Mouse (Mus musculus) pancreas, adult 10 weeks (tissue): ENCODE measurements around the gene Psmd13. TPM values are rescaled to one million over a fixed set of nuclear protein-coding genes. Genes with fewer than 3 reads are reported as not detected.

Experiments used
- polyA plus RNA-seq: library from polyadenylated mRNA; stranded (reverse); fragments of 350-450 nt; fragmentation: Illumina TruSeq; extraction: RNeasy Lipid Tissue Mini Kit (QIAGEN cat#74804); gene quantifications from one replicate; pipeline ENCODE4 v1.2.3, GENCODE M21; 2015; ENCODE audit warnings: low read depth, low replicate concordance; ENCODE audit not compliant: insufficient read depth

Gene Psmd13
- 19.9 TPM for polyA plus RNA-seq

GRCm38 (mm10) chr7:140881696-140882468 lies at the start of gene Psmd13, which contains the start of gene Sirt3:
Psmd13 (plus strand) TSS chr7:140881968.
Sirt3 (minus strand) TSS chr7:140882309.

GRCm38 (mm10) chr7:140834968-140835757 lies 46.6 kb upstream of the Psmd13 start, which contains the start of gene Urah:
Urah (plus strand) TSS chr7:140835018.

GRCm38 (mm10) chr7:140844905-140845665 lies 36.7 kb upstream of the Psmd13 start, which contains the start of gene Scgb1c1:
Scgb1c1 (plus strand) TSS chr7:140845547.

GRCm38 (mm10) chr7:140847755-140848580 lies 33.8 kb upstream of the Psmd13 start, which contains the start of gene Odf3:
Odf3 (plus strand) TSS chr7:140847805.

GRCm38 (mm10) chr7:140855860-140856784 lies 25.6 kb upstream of the Psmd13 start, which contains the start of gene Gm45785:
Gm45785 (minus strand) TSS chr7:140856331.

GRCm38 (mm10) chr7:140856785-140857549 lies 24.8 kb upstream of the Psmd13 start, which contains the start of gene Ric8a:
Ric8a (plus strand) TSS chr7:140856957.

GRCm38 (mm10) chr7:140857550-140858505 lies 23.9 kb upstream of the Psmd13 start, which contains the start of gene Bet1l:
Bet1l (minus strand) TSS chr7:140857577.

GRCm38 (mm10) chr7:140900220-140900619 lies 18.5 kb downstream of the Psmd13 start, which contains the start of gene Cox8b:
Cox8b (minus strand) TSS chr7:140900446.

GRCm38 (mm10) chr7:140920418-140921029 lies 38.8 kb downstream of the Psmd13 start, which contains the start of gene Nlrp6:
Nlrp6 (plus strand) TSS chr7:140920902.

GRCm38 (mm10) chr7:140941222-140942051 lies 59.7 kb downstream of the Psmd13 start, which contains the start of gene Pgghg:
Pgghg (plus strand) TSS chr7:140941391.

Other genes starting within 250 kb of the Psmd13 start
- gene Olfr53, start 235.5 kb upstream of the Psmd13 start, polyA plus RNA-seq = not detected
- not detected for gene Olfr539, start 222.0 kb upstream of the Psmd13 start, polyA plus RNA-seq
- gene Olfr45, start 200.0 kb upstream of the Psmd13 start, polyA plus RNA-seq = not detected
- gene Olfr541, start 184.7 kb upstream of the Psmd13 start, polyA plus RNA-seq = not detected
- gene Cyp2e1, start 118.2 kb upstream of the Psmd13 start, polyA plus RNA-seq = 33.7 TPM
- not detected for gene Syce1, start 94.1 kb upstream of the Psmd13 start, polyA plus RNA-seq
- 0.20 TPM for gene Zfp941, start 59.8 kb upstream of the Psmd13 start, polyA plus RNA-seq
- 11.2 TPM for gene Urah, start 47.0 kb upstream of the Psmd13 start, polyA plus RNA-seq
- not detected for gene Scgb1c1, start 36.4 kb upstream of the Psmd13 start, polyA plus RNA-seq
- not detected for gene Odf3, start 34.2 kb upstream of the Psmd13 start, polyA plus RNA-seq
- not detected for gene Gm45785, start 25.6 kb upstream of the Psmd13 start, polyA plus RNA-seq
- 22.5 TPM for gene Ric8a, start 25.0 kb upstream of the Psmd13 start, polyA plus RNA-seq
- 14.4 TPM for gene Bet1l, start 24.4 kb upstream of the Psmd13 start, polyA plus RNA-seq
- 6.5 TPM for gene Sirt3, start 341 bp downstream of the Psmd13 start, polyA plus RNA-seq
- 7.3 TPM for gene Cox8b, start 18.5 kb downstream of the Psmd13 start, polyA plus RNA-seq
- gene Nlrp6, start 38.9 kb downstream of the Psmd13 start, polyA plus RNA-seq = not detected
- 7.4 TPM for gene Pgghg, start 59.4 kb downstream of the Psmd13 start, polyA plus RNA-seq
- not detected for gene Ifitm5, start 68.3 kb downstream of the Psmd13 start, polyA plus RNA-seq
- not detected for gene Gm45717, start 74.0 kb downstream of the Psmd13 start, polyA plus RNA-seq
- 171 TPM for gene Ifitm2, start 74.0 kb downstream of the Psmd13 start, polyA plus RNA-seq
- 20.5 TPM for gene Ifitm1, start 85.3 kb downstream of the Psmd13 start, polyA plus RNA-seq
- 188 TPM for gene Ifitm3, start 128.8 kb downstream of the Psmd13 start, polyA plus RNA-seq
- gene Ifitm6, start 136.0 kb downstream of the Psmd13 start, polyA plus RNA-seq = not detected
- not detected for gene Gm17387, start 147.2 kb downstream of the Psmd13 start, polyA plus RNA-seq
- gene B4galnt4, start 179.1 kb downstream of the Psmd13 start, polyA plus RNA-seq = 0.26 TPM
- gene Pkp3, start 196.2 kb downstream of the Psmd13 start, polyA plus RNA-seq = 12.4 TPM
- gene Sigirr, start 218.6 kb downstream of the Psmd13 start, polyA plus RNA-seq = 8.7 TPM
- 0.35 TPM for gene Ano9, start 235.8 kb downstream of the Psmd13 start, polyA plus RNA-seq
- 4.1 TPM for gene Ptdss2, start 240.4 kb downstream of the Psmd13 start, polyA plus RNA-seq